In genomic region chr3:78901016-78901837, GRCm38 (mm10) we compare ENCODE assay signal across 10 mouse cellular contexts.
A peak's percentile ranks its signal among the peaks of the same experiment; 100 is the strongest.
DNase-seq lines count a peak whose midpoint lies in the region; ATAC-seq and TF ChIP-seq lines count a peak whose summit lies in the region.
"Had no signal": no experiment of that assay in that cellular context is flagged by ENCODE, and none has a peak within 500 bp of the region (broad histone marks: within the 10 kb centered on the region; RNA-seq: fewer than 3 reads in every experiment).

No protein-coding gene starts in this region.

- H3K9me3 ChIP-seq in lung, postnatal 0 days (ENCODE audit: low read length), result no peaks in the 10 kb centered on the region
- no peaks in the 10 kb centered on the region for H3K9me3 ChIP-seq in forebrain, embryonic 14.5 days (replicated peaks; ENCODE audit: control insufficient read depth, low read length)
- no peaks in the 10 kb centered on the region for H3K9me3 ChIP-seq in hindbrain, embryonic 16.5 days (ENCODE audit: control insufficient read depth, low read length)
- no peaks in the 10 kb centered on the region for H3K9me3 ChIP-seq in stomach, embryonic 16.5 days (replicated peaks; ENCODE audit: control insufficient read depth, low read length)

- peak overlapping the region; percentile 6; the same call in 1 of the 2 replicates for H3K4me2 ChIP-seq in lung, postnatal 0 days (replicated peaks; ENCODE audit: low read depth, low read length)
- H3K4me2 ChIP-seq in forebrain, embryonic 14.5 days (ENCODE audit: low read length), result peak overlapping the region; percentile 20; the same call in 1 of the 2 replicates
- H3K4me2 ChIP-seq in hindbrain, embryonic 16.5 days (ENCODE audit: low read length), result peak overlapping the region; percentile 16
- peak overlapping the region; percentile 7; the same call in 1 of the 2 replicates for H3K4me2 ChIP-seq in stomach, embryonic 16.5 days (ENCODE audit: low read depth, low read length)

- no peaks in the 10 kb centered on the region for H3K36me3 ChIP-seq in lung, postnatal 0 days (ENCODE audit: insufficient read depth, low read length)
- no peaks in the 10 kb centered on the region for H3K36me3 ChIP-seq in forebrain, embryonic 14.5 days (ENCODE audit: control insufficient read depth, insufficient read depth, low read length)
- no peaks in the 10 kb centered on the region for H3K36me3 ChIP-seq in hindbrain, embryonic 16.5 days (ENCODE audit: control insufficient read depth, insufficient read depth, low read length)
- no peaks in the 10 kb centered on the region for H3K36me3 ChIP-seq in stomach, embryonic 16.5 days (ENCODE audit: control insufficient read depth, insufficient read depth, low read length)

- no peak for ATAC-seq in lung, postnatal 0 days
- peak; percentile 54 for ATAC-seq in forebrain, embryonic 14.5 days
- 0 out of 2 replicates have a peak, but pooled peaks have one; percentile 43 for ATAC-seq in hindbrain, embryonic 16.5 days
- ATAC-seq in stomach, embryonic 16.5 days (ENCODE audit: insufficient read depth, low FRiP score), result no peak
- ATAC-seq: Patski had no signal

- no peak overlapping the region for H3K9ac ChIP-seq in lung, postnatal 0 days (replicated peaks; ENCODE audit: low read depth)
- no peak overlapping the region; the same call in 1 of the 2 replicates for H3K9ac ChIP-seq in forebrain, embryonic 14.5 days (ENCODE audit: low read length)
- H3K9ac ChIP-seq in hindbrain, embryonic 16.5 days (ENCODE audit: low read depth, low read length), result no peak overlapping the region
- no peak overlapping the region for H3K9ac ChIP-seq in stomach, embryonic 16.5 days (ENCODE audit: low read length)

- H3K4me1 ChIP-seq in lung, postnatal 0 days (ENCODE audit: insufficient read depth, low read depth, low read length), result no peaks in the 10 kb centered on the region
- peaks cover 15% of the 10 kb centered on the region for H3K4me1 ChIP-seq in forebrain, embryonic 14.5 days (ENCODE audit: control insufficient read depth, insufficient read depth, low read length)
- H3K4me1 ChIP-seq in hindbrain, embryonic 16.5 days (ENCODE audit: control insufficient read depth, insufficient read depth, low read depth, low read length), result peaks cover 2% of the 10 kb centered on the region
- peaks cover 4% of the 10 kb centered on the region; the same call in 1 of the 2 replicates for H3K4me1 ChIP-seq in stomach, embryonic 16.5 days (ENCODE audit: control insufficient read depth, insufficient read depth, low read length)

- no peaks in the 10 kb centered on the region for H3K27me3 ChIP-seq in lung, postnatal 0 days (replicated peaks; ENCODE audit: insufficient read depth, low read length)
- H3K27me3 ChIP-seq in forebrain, embryonic 14.5 days (replicated peaks; ENCODE audit: control insufficient read depth, insufficient read depth, low read length), result no peaks in the 10 kb centered on the region
- H3K27me3 ChIP-seq in hindbrain, embryonic 16.5 days (replicated peaks; ENCODE audit: control insufficient read depth, insufficient read depth, low read length), result no peaks in the 10 kb centered on the region
- H3K27me3 ChIP-seq in stomach, embryonic 16.5 days (ENCODE audit: control insufficient read depth, insufficient read depth, low read length), result no peaks in the 10 kb centered on the region

- WGBS in lung, postnatal 0 days, result 11% methylated on average over 11 of the region's 11 CpGs
- 23% methylated on average over 11 of the region's 11 CpGs for WGBS in forebrain, embryonic 14.5 days
- 27% methylated on average over 11 of the region's 11 CpGs for WGBS in hindbrain, embryonic 16.5 days
- WGBS in stomach, embryonic 16.5 days, result 28% methylated on average over 11 of the region's 11 CpGs

- H3K4me3 ChIP-seq in lung, postnatal 0 days (ENCODE audit: low read depth, low read length), result no peak overlapping the region
- H3K4me3 ChIP-seq in forebrain, embryonic 14.5 days (ENCODE audit: low read depth, low read length), result no peak overlapping the region
- no peak overlapping the region for H3K4me3 ChIP-seq in hindbrain, embryonic 16.5 days (ENCODE audit: low read length)
- H3K4me3 ChIP-seq in stomach, embryonic 16.5 days (replicated peaks; ENCODE audit: low read length), result no peak overlapping the region

- no peak for TF ChIP-seq EP300 in lung, postnatal 0 days (IDR thresholded peaks at IDR 0.05)

- TF ChIP-seq CTCF in lung, postnatal 0 days (IDR thresholded peaks at IDR 0.05), result no peak

- H3K27ac ChIP-seq in lung, postnatal 0 days (ENCODE audit: low read length), result no peak overlapping the region
- H3K27ac ChIP-seq in forebrain, embryonic 14.5 days (ENCODE audit: low read depth, low read length), result 0 out of 2 replicates have a peak overlapping the region, but pooled peaks have one; percentile 14
- no peak overlapping the region for H3K27ac ChIP-seq in hindbrain, embryonic 16.5 days (ENCODE audit: low read depth, low read length)
- H3K27ac ChIP-seq in stomach, embryonic 16.5 days (ENCODE audit: low read length), result no peak overlapping the region

- DNase-seq in lung, postnatal 0 days (ENCODE audit: low spot score), result peak; percentile 29
- no peak for DNase-seq in lung, postnatal 25 days (ENCODE audit: low spot score)
- no peak for DNase-seq in forebrain, embryonic 14.5 days (ENCODE audit: low spot score)
- no peak for DNase-seq in layer of hippocampus, postnatal 14 days (ENCODE audit: low spot score in 2 of 2)
- DNase-seq in ovary, postnatal 14 days (ENCODE audit: low spot score), result no peak
- DNase-seq in cerebellum, postnatal 10 days, result no peak
- DNase-seq: right cerebral cortex, postnatal 25 days had no signal

Comparison
In these comparisons a context has a peak if more than half of its experiments do, and no peak if none do; other contexts are left out.
1. ATAC-seq: peak in forebrain, embryonic 14.5 days (single experiment) and hindbrain, embryonic 16.5 days (single experiment); none in lung, postnatal 0 days (single experiment) and stomach, embryonic 16.5 days (single experiment).
2. Peak in every context shown above with its lines, with median percentiles within 50 percentile points of each other: H3K4me2 ChIP-seq.